Mouse (Mus musculus) E14TG2a.4 (cell line): Measurements from ENCODE around the gene Hoxb1.

Experiments
- H3K27me3 ChIP-seq: 2 replicates; pipeline ENCODE4 v1.6.1; 2014; ENCODE audit warnings: low read length, control low read depth; ENCODE audit not compliant: insufficient read depth
- H3K36me3 ChIP-seq: 2 replicates; pipeline ENCODE4 v1.6.1; 2014; ENCODE audit warnings: low read length, control low read depth; ENCODE audit not compliant: insufficient read depth
- H3K4me1 ChIP-seq: replicated peaks from 2 replicates; pipeline ENCODE4 v1.6.1; 2014; ENCODE audit warnings: low read depth, low read length, control low read depth
- H3K4me3 ChIP-seq: replicated peaks from 2 replicates; pipeline ENCODE4 v1.5.1; 2014; ENCODE audit warnings: mild to moderate bottlenecking, low read length
- H3K9me3 ChIP-seq: 2 replicates; pipeline ENCODE4 v1.6.1; 2014; ENCODE audit warnings: low read length, control low read depth
- CTCF ChIP-seq: conservative IDR thresholded peaks from 2 replicates; pipeline ENCODE4 v1.5.1; 2014; ENCODE audit warnings: low read length
- NANOG ChIP-seq: IDR thresholded peaks from 2 replicates; pipeline ENCODE4 v1.6.1; 2014; ENCODE audit warnings: borderline replicate concordance, low read length, mixed read lengths
- POU5F1 ChIP-seq: IDR thresholded peaks from 2 replicates; pipeline ENCODE4 v1.6.1; 2014; ENCODE audit warnings: low read length, borderline replicate concordance

The Hoxb1 gene

GRCm38 (mm10) chr11:96321846-96322245 is 43.7 kb upstream of the Hoxb1 start:
- Histone ChIP-seq H3K27me3 (peaks cover 98% of the 10 kb centered on the region), H3K4me1 (peaks cover 39% of the 10 kb centered on the region), H3K9me3 (no peaks in the 10 kb centered on the region), H3K4me3 (no peak overlapping the region), H3K36me3 (no peaks in the 10 kb centered on the region)
- no peak for TF ChIP-seq NANOG
- TF ChIP-seq CTCF, result no peak
- TF ChIP-seq POU5F1, result no peak

DNA sequence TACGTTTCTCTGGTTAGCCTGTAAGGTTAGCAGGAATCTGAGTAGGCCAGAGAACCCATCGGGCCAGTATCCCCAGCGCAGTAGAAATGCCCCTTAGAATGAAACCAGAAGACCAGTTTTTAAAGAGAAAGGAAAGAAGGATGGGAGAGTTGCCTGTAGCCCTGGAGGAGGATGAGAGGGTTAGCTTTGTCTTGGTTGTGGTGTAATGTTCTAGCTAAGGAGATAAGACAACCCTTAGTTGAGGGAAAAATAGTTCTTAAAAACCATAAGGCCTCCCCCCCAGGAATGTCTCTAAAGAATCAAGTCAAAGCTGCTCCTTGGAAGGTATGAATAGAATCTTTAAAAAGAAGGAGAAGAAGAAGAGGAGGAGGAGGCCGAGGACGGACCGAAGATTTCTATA is 42.8 kb upstream of the Hoxb1 start:
- Histone ChIP-seq H3K36me3 (no peaks in the 10 kb centered on the region), H3K27me3 (peaks cover 98% of the 10 kb centered on the region), H3K4me3 (no peak overlapping the region), H3K9me3 (no peaks in the 10 kb centered on the region; the same call in 1 of the 2 replicates), H3K4me1 (peaks cover 42% of the 10 kb centered on the region)
- TF ChIP-seq CTCF, result no peak
- TF ChIP-seq POU5F1, result no peak
- no peak for TF ChIP-seq NANOG

GRCm38 (mm10) chr11:96323154-96323553 is 42.4 kb upstream of the Hoxb1 start, which contains the start of gene Hoxb3:
Gene Hoxb3 (plus strand): TSS chr11:96323326.
- H3K9me3 ChIP-seq, result no peaks in the 10 kb centered on the region; the same call in 1 of the 2 replicates
- peaks cover 98% of the 10 kb centered on the region for H3K27me3 ChIP-seq
- no peak within 1 kb of the TSS for H3K4me3 ChIP-seq
- TF ChIP-seq CTCF, result no peak
- no peak for TF ChIP-seq POU5F1
- no peak for TF ChIP-seq NANOG
- peaks cover 38% of the 10 kb centered on the region for H3K4me1 ChIP-seq
- H3K36me3 ChIP-seq, result no peaks in the 10 kb centered on the region

DNA sequence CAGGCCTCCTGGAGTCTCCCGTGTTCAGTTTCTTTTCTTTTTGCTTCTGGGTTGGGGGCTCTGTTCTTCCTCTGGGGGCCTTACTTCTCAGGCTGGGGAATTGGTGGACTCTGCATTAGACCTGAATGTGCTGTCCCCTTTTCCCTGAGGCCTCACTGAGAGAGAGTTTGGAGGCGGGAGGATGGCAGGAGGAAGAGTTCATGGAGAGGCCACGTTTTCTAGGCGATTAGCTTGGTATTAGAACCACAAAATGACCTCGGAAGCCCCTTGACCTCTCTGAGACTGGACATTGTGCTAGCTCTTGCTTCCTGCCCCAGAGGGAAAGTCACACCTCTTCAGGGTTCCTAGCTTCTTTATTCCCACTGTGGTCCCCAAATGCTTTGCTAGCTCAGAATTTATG is 41.4 kb upstream of the Hoxb1 start:
- H3K4me3 ChIP-seq, result no peak overlapping the region
- peaks cover 2% of the 10 kb centered on the region; the same call in 1 of the 2 replicates for H3K9me3 ChIP-seq
- peaks cover 100% of the 10 kb centered on the region for H3K27me3 ChIP-seq
- TF ChIP-seq POU5F1 (no peak), CTCF (no peak), NANOG (no peak)
- no peaks in the 10 kb centered on the region for H3K36me3 ChIP-seq
- H3K4me1 ChIP-seq, result peaks cover 36% of the 10 kb centered on the region

- TF ChIP-seq NANOG (no peak), POU5F1 (no peak), CTCF (no peak)
- Histone ChIP-seq H3K36me3 (no peaks in the 10 kb centered on the region), H3K9me3 (peaks cover 7% of the 10 kb centered on the region), H3K27me3 (peaks cover 100% of the 10 kb centered on the region), H3K4me3 (no peak overlapping the region), H3K4me1 (peaks cover 33% of the 10 kb centered on the region)
These were observed 40.6 kb upstream of the Hoxb1 start for GRCm38 (mm10) chr11:96324965-96325364.

DNA sequence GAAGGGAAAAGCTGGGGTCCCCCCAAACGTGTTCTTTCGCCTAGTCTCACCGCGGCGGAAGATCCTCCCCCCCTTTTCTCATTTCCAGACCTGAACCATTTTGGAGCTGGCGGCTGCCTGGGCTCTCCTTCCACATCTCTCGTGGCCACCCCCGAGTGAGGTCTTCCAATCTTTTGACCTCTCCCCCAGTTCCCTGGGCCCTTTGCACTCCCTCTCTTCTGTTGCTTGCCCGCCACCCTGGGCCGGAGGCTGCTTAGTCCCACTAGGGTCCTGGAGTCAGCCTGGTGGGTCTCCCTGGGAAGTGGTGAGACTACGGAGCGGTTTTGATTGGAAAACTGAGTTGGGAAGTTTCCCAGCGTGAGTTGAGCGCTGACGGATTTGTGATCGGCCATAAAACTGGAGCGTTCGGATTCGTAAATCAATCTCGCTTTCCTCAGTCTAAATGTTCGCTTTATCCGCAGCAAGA is 39.8 kb upstream of the Hoxb1 start:
- Histone ChIP-seq H3K9me3 (peaks cover 9% of the 10 kb centered on the region), H3K36me3 (no peaks in the 10 kb centered on the region), H3K4me1 (peaks cover 41% of the 10 kb centered on the region), H3K27me3 (peaks cover 100% of the 10 kb centered on the region), H3K4me3 (no peak overlapping the region; the same call in 1 of the 2 replicates)
- TF ChIP-seq NANOG (no peak), POU5F1 (no peak), CTCF (no peak)

- TF ChIP-seq CTCF (no peak), POU5F1 (no peak), NANOG (no peak)
- peaks cover 100% of the 10 kb centered on the region for H3K27me3 ChIP-seq
- H3K9me3 ChIP-seq, result peaks cover 9% of the 10 kb centered on the region
- H3K4me3 ChIP-seq, result no peak overlapping the region
- H3K4me1 ChIP-seq, result peaks cover 45% of the 10 kb centered on the region
- H3K36me3 ChIP-seq, result no peaks in the 10 kb centered on the region
These were observed 38.8 kb upstream of the Hoxb1 start for GRCm38 (mm10) chr11:96326705-96327104.

DNA sequence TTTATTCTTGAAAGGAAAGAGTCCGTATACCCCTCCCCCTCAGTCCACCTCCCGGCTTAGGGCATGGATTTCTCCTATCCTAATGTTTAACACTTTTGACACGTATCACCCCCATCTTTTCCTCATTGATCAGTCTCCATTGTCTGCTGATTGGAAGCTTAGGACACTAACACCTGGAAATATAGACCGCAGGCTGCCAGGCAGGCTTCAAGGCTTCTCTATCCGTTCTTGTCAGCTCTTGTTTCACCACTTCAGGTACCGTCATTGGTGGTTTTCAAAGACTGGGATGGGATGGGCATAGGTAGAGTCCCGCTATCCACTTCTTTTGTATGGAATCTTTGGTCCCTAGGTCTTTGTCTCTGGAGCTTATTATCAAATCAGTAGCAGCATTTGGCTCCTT is 38.4 kb upstream of the Hoxb1 start:
- Histone ChIP-seq H3K4me1 (peaks cover 49% of the 10 kb centered on the region), H3K27me3 (peaks cover 100% of the 10 kb centered on the region), H3K36me3 (no peaks in the 10 kb centered on the region), H3K9me3 (peaks cover 9% of the 10 kb centered on the region), H3K4me3 (no peak overlapping the region)
- no peak for TF ChIP-seq NANOG
- TF ChIP-seq POU5F1, result no peak
- no peak for TF ChIP-seq CTCF

DNA sequence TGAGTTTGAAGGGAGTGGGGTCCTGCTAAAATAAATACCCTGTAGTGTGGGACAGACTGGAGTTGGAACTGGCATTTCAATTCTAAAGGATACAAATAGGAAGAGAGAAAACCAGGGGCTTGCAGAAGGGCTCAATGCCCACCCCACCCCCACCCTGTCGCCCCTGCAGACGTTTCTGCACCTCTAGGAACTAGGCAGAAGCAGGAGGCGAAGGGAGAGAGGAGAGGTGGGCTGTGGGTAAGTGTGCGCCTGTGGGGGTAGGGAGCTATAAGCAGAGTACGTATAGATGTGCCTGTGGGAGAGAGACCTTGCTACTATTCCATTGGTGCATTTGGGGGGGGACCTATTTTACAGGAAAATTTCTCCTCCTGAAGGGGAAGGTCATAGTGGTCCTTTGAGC is 37.8 kb upstream of the Hoxb1 start:
- no peak for TF ChIP-seq POU5F1
- Histone ChIP-seq H3K9me3 (peaks cover 9% of the 10 kb centered on the region), H3K4me3 (no peak overlapping the region), H3K4me1 (peaks cover 53% of the 10 kb centered on the region), H3K36me3 (no peaks in the 10 kb centered on the region), H3K27me3 (peaks cover 100% of the 10 kb centered on the region)
